Mouse (Mus musculus) B cell, adult 2 months (primary cell): ENCODE data around the gene Riok1.

Experiments used
- DNase-seq, 2 experiments: peaks; one replicate each; pipeline ENCODE4 v3.0.0; 2022

Gene Riok1

GRCm38 (mm10) chr13:38036343-38037043, at the start of gene Riok1:
Riok1 (plus strand) TSS chr13:38036995.
- DNase-seq, result peak; percentile 31 to 34

DNA sequence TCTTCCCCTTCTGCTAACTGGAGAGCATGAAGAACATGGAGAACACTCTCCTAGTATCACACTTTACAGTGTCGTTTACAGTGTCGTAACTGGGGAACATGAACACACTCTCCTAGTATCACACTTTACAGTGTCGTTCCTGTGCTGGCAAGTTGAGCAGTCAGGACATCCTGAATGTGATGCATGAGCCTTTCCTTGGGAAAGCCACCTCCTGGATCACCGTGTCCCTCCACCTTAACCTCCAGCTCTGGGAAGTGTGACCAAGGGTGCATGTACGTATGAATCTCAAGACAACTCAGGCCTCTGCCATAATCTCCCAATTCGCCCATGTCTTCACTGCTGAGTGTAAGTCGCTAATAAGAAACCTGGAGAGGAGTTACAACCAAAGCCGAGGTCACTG, 47.1 kb upstream of the Riok1 start:
- DNase-seq, result no peak

- peak in 1 of 2 experiments; percentile 23 for DNase-seq
These were observed 44.0 kb upstream of the Riok1 start for GRCm38 (mm10) chr13:37992638-37993371.

DNA sequence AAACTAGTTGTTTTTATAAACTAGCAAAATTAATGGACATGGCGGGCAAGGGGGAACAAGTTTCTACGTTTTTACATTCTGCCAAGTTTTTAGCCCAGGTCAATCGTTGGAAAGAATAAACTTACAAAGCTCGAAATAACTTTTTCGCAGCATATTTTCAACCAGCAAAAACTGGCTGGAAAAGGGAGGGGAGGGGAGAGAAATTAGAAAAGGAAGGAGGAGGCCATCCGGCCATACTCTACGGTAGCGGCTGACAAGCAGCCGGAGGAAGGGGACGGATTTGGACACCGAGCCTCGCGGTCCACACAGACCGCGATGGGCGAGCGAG, 43.5 kb upstream of the Riok1 start:
- peak in 1 of 2 experiments; percentile 23 for DNase-seq

DNA sequence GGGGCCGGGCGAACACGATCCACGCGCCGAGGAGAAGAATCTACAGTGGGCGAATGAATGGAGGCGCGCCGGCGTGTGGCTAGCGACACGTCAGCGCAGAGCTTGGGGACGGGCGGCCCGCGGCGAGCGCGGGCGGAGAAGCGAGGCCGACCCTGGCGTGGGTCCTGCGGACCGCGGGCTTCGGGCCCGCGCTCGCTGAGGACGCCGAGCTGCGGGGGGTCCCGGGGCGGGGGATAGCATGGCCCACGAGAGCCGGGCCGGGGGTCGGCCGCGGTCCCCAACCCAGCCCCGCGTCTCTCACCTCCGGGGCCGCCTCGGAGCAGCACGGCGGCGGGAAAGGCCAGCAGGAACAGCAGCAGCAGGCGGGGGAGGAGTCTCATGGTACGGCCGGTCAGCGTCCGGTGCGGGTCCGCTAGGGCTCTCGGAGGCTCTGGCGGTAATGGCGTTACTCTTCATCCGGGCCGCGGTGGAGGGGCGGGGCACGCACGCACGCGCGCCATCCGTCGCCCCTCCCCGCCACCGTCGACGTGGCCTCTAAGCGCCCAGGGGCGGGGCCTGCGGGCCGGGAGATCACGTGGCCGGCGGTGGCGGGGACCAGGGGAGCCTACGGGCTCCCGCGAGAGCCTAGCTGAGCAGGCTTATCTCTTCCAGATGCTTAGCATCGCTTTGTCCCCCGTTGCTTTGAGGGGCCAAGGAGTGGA, 42.9 kb upstream of the Riok1 start, which contains the start of gene Ssr1:
Ssr1 (minus strand) TSS at position 514 of the 701 bp plus-strand sequence.
- DNase-seq, result peak; percentile 97 to 98

DNA sequence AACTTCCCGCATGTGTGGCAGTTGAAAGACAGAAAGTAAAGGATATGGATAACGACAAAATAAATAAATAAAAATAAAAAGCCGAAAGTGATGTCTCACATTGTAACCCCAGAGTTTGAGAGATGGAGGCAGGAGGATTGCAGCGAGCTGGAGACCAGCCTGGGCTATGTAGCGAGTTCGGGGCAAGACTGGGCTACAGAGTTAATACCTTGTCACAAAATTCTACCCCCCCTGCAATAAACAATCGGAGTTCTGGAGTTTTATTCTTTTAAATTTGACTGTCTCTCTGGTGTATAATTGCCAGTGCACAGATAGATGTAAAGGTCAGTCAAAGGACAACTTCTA, 42.4 kb upstream of the Riok1 start:
- no peak for DNase-seq

DNA sequence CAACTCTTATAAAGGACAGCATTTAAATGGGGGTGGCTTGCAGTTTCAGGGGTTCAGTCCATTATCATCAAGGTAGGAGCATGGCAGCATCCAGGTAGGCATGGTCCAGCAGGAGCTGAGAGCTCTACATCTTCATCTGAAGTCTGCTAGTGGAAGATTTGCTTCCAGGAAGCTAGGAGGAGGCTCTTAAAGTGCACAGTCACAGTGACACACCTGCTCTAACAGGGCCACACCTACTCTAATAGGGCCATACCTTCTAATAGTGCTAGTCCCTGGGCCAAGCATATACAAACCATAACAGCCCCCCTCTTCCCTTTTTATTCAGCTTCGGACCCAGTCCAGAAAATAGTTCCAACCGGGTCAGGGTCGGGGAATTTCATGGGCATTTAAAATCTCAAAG, 37.1 kb upstream of the Riok1 start:
- DNase-seq, result no peak

DNA sequence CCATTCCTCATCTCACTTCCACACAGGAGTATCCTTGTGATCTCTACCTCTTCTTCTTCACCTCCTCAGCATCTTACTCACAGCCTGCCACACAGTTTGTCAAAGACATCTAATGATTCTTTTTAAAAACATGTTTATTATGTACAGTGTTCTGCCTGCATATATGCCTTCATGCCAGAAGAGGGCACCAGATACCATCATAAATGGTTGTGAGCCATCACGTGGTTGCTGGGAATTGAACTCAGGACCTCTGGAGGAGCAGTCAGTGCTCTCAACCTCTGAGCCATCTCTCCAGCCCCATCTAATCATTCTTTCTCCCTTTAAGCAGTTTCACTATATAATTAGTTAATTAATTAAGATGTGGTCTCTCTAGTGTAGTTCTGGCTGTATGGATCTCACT, 34.3 kb upstream of the Riok1 start:
- DNase-seq, result peak; percentile 9 to 16

GRCm38 (mm10) chr13:38007972-38008371, 28.8 kb upstream of the Riok1 start:
- no peak for DNase-seq

GRCm38 (mm10) chr13:38009721-38010408, 26.9 kb upstream of the Riok1 start:
- peak in 1 of 2 experiments; percentile 15 for DNase-seq

DNA sequence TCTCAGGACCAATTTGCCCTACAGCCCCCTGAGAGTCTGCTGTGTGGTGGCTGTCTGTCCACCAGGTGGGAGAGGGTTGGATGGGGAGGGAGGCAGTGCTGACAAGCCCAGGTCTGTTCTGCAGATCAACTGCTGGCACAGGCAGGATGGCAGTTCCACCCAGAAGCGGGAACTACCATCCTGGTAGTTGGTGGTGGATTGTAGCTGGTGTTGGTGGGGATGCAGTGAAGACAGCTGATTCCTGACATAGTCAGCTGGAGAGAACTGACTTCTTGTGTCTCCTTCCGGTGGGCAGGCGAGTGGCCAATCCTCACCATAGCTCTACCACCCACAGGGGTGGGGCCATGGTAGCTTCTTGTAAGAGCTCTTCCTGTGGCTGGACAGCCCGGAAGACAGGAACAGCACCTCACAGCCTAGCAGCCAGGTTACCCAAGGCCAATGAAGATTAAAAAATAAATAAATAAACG, 26.3 kb upstream of the Riok1 start:
- peak; percentile 27 to 28 for DNase-seq

DNA sequence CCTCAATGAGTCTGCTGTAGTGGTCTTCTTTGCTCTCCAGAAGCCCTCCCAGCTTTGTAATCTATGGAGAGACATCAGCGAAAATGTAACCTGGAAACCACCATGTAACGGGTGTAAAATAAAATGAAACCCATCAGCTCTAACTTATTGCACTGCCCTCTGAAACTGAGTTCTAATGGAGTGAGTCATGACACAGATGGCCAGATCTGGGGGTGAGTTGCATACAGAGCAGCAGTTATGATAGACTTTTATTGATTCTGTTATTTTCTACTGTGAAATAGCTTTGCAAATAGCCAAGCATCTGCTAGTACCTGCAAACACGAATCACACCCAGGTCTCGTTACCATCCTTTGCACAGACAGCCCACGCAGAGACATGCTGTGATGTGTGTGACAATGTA, 24.4 kb upstream of the Riok1 start:
- no peak for DNase-seq

DNA sequence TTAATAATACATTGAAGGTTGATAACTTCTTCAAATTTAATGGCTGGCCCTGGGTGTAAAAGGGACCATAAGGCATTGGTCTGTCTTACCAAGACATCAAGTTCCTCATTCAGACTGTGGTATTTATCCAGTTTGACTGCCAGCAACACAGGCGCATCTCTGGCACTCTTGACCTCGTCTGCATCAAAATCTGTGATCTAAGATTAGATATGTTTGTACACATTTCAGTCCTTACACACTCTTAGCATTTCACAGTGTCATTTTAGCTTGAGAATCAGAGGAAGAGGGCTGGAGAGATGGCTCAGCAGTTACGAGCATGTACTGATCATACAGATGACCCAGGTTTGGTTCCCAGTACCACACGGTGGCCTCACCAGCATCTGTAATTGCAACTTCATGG, 21.2 kb upstream of the Riok1 start:
- no peak for DNase-seq

DNA sequence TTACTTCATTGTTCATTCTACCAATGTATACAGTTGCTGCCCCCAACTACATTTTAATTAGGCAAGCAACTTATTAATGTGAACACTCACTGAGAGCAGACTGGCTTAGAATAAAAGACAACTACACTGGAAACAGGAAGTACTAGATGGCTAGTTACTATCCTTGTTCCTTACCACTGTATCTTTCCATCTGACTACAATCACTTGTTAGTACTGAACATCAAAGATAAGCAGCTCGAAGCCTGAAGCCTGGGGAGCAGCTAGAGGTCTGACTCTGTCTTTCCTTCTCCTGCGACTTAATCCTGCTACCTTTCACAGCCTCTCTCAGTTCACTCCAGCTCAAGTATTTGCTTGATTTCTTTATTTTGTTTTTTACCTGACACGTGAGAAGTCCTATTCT, 18.0 kb upstream of the Riok1 start:
- DNase-seq, result no peak

GRCm38 (mm10) chr13:38025874-38026273, 10.9 kb upstream of the Riok1 start:
- peak; percentile 50 to 56 for DNase-seq

DNA sequence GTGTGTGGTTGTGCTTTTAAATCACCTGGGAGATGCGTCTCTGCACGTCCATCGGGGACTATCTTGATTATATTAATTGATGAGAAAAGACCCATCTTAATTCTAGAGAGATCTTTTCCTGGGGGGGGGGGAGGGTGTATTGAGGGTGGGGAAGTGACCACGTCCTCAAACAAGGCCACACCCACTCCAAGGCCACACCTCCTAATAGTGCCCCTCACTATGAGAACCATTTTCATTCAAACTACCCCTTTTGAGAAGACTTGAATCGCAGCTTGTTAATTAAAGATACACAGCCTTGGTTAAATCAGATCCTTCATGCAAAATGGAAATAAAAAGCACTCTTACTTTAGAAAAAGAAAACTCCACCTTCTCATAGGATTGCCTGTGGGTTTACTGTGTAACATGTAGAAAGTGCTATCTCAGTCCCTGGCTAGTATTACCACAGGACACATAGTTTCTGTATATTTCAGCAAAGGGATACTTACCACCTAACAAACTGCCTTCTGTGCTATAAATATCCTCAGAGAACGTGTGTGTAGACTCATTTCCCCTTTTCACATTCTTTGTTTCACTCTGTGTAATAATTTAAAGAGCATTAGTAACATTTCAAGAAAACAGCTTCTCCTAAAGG, 9.1 kb upstream of the Riok1 start:
- DNase-seq, result peak; percentile 14 to 33

DNA sequence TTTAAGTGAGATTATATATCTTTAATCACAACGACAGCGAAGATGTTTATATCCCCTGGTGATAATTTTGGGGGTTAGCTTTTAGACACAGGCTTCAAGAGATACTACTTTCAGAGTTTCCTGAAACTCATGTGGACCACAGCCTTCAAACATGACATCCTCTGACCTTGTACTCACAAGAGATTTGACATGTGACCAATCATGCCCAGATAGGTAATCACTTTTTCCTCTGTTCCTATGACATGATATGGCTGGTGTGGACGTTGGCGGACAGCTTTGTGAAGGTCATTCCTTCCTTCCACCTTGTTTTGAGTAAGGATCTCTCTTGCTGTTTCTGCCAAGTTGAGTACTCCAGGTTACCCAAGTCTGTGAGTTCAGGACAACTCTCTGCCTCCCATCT, 8.4 kb upstream of the Riok1 start:
- peak; percentile 3 to 7 for DNase-seq

DNA sequence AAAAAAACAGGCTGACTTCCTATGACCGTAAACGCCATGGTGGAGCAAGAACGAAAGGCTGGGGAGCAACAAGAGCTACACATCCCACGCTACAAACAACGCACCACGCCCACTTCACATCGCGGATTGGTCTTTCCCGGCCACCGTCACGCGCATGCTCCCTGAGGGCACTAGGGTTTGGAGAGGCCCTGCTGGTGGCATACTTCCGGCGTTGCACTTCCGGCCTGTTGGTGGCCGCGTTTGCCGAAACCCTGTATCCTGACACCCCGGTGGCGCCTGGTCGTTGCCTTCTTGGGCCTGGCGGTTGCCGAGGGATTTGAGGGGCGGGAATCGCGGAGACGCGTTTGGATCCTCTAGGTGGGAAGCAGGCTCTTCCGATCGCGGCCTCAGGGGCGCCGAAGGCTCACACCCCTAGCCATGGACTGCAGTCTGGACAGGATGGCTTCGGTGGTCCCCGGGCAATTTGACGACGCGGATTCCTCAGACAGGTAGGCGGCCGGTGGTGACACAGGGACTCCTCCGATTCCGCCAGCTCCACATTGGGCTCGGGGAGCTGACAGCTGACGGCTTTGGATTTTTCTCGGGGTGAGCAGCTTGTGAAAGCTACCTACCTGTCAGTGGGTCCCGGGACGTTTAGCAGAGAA, 371 bp downstream of the Riok1 start, which contains the start of gene Cage1:
Cage1 (minus strand) TSS at position 26 of the 644 bp plus-strand sequence.
- peak; percentile 97 to 98 for DNase-seq

DNA sequence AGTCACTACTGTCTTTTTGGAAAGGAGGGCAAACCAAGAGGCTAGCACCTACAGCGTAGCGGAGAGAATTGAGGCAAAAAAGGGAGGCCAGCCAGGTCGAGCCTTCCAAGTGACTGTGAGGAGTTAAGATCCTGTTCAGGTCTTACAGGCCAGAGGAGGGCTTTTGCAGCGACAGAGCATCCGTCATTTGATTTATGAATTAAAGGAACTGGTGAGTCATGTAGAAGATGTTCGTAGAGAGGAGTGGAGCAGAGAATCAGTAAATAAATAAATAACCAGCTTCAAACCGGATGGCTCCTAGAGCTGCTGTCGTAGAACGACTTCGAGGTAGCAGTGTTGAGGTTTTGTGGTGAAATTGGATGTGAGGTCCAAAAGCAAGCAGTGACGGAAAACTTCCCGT, 1.0 kb downstream of the Riok1 start:
- peak; percentile 34 to 42 for DNase-seq

- DNase-seq, result no peak
These were observed 13.1 kb downstream of the Riok1 start for GRCm38 (mm10) chr13:38049888-38050287.

- peak in 1 of 2 experiments; percentile 12 for DNase-seq
These were observed 25.9 kb downstream of the Riok1 start for GRCm38 (mm10) chr13:38062678-38063077.
